Mouse (Mus musculus) ES-E14 (cell line): ENCODE results near the gene Jak3. TPM values are rescaled to one million over a fixed set of nuclear protein-coding genes. Genes with fewer than 3 reads are reported as not detected.
"Not testable (repeated sequence)": the region's sequence is repeated elsewhere in the genome, so short reads cannot be mapped to it uniquely, and the experiment has no call there.

ENCODE experiments used
- DNase-seq: peaks from one replicate; pipeline ENCODE4 v3.0.0-alpha.2; 2013; ENCODE audit warnings: low read depth, low spot score
- H3K27ac ChIP-seq: 2 replicates; pipeline ENCODE4 v1.5.1; 2012; ENCODE audit warnings: low read depth, mild to moderate bottlenecking, low read length, moderate library complexity, mixed read lengths; ENCODE audit not compliant: poor library complexity, insufficient read depth, severe bottlenecking
- H3K36me3 ChIP-seq: 2 replicates; pipeline ENCODE4 v1.6.1; 2012; ENCODE audit warnings: mild to moderate bottlenecking, low read length, moderate library complexity, mixed read lengths; ENCODE audit not compliant: control insufficient read depth, poor library complexity, insufficient read depth, severe bottlenecking
- H3K4me1 ChIP-seq, 2 experiments: fragments of 150-350 bp in 1 of 2; sonication (generic) in 1 of 2; 2 replicates each; pipeline ENCODE4 v1.6.1; 2012; ENCODE audit warnings: low read length in 2 of 2, mild to moderate bottlenecking in 1 of 2, mixed read lengths in 1 of 2; ENCODE audit not compliant: control insufficient read depth in 2 of 2, insufficient read depth in 2 of 2, poor library complexity in 1 of 2
- H3K4me3 ChIP-seq, 2 experiments: fragments of 150-350 bp in 1 of 2; sonication (generic) in 1 of 2; 2 replicates each; pipeline ENCODE4 v1.5.1; 2012; ENCODE audit warnings: low read length in 2 of 2, low read depth in 1 of 2, mild to moderate bottlenecking in 1 of 2, mixed read lengths in 1 of 2; ENCODE audit not compliant: insufficient read depth in 1 of 2, poor library complexity in 1 of 2, severe bottlenecking in 1 of 2
- H3K9ac ChIP-seq: 2 replicates; pipeline ENCODE4 v1.6.1; 2012; ENCODE audit warnings: low read depth, mild to moderate bottlenecking, low read length, mixed read lengths; ENCODE audit not compliant: poor library complexity, insufficient read depth, severe bottlenecking
- H3K9me3 ChIP-seq: fragments of 150-350 bp; sonication (generic); 2 replicates; pipeline ENCODE4 v1.6.1; 2012; ENCODE audit warnings: low read depth, mild to moderate bottlenecking, low read length; ENCODE audit not compliant: control insufficient read depth, insufficient read depth
- CHD2 ChIP-seq: IDR thresholded peaks from 2 replicates; pipeline ENCODE4 v1.6.1; 2014; ENCODE audit warnings: mild to moderate bottlenecking, low read depth, low read length, inconsistent platforms
- HCFC1 ChIP-seq: IDR thresholded peaks from 2 replicates; pipeline ENCODE4 v1.6.1; 2012; ENCODE audit warnings: low read length, inconsistent platforms, borderline replicate concordance; ENCODE audit not compliant: insufficient read depth
- MAFK ChIP-seq: IDR thresholded peaks from 2 replicates; pipeline ENCODE4 v1.6.1; 2014; ENCODE audit warnings: mild to moderate bottlenecking, low read depth, low read length, inconsistent platforms; ENCODE audit not compliant: insufficient read depth
- ZC3H11A ChIP-seq: IDR thresholded peaks from 2 replicates; pipeline ENCODE4 v1.6.1; 2012; ENCODE audit warnings: low read depth, mild to moderate bottlenecking, inconsistent platforms, low read length, borderline replicate concordance
- ZNF384 ChIP-seq: IDR thresholded peaks from 2 replicates; pipeline ENCODE4 v1.6.1; 2012; ENCODE audit warnings: low read depth, low read length, inconsistent platforms
- in situ Hi-C, 2 experiments: fragments of 600-800 bp; cut with MboI; formaldehyde crosslinking; loops; one replicate each; pipeline ENCODE4 v1.15.1; 2025; ENCODE audit warnings: low sequenced_read_pairs in 2 of 2, inconsistent platforms in 1 of 2; ENCODE audit not compliant: unreplicated experiment in 2 of 2
- total RNA-seq: library from RNA; depleted of rRNA; stranded (reverse); fragments of 300-350 nt; gene quantifications from 2 replicates; pipeline ENCODE4 v1.2.3, GENCODE M21; 2012; rRNA removed

The Jak3 gene
- total RNA-seq, 1 experiment = 19.0 TPM

GRCm38 (mm10) chr8:71728826-71729620, 52.9 kb downstream of the Jak3 start:
- Histone ChIP-seq H3K27ac (no peak overlapping the region), H3K36me3 (no peaks in the 10 kb centered on the region), H3K9ac (peak overlapping the region; percentile 60; the same call in 1 of the 2 replicates), H3K4me3 (peak overlapping the region; percentile 24 to 70; a peak in 3 of 4 replicates), H3K9me3 (no peaks in the 10 kb centered on the region), H3K4me1 (peaks cover 6 to 18% of the 10 kb centered on the region in 2 experiments)
- TF ChIP-seq ZNF384 (no peak), ZC3H11A (no peak), CHD2 (no peak), MAFK (no peak), HCFC1 (no peak)
- in situ Hi-C loops = no loop called here
- DNase-seq = no peak

- no peak for DNase-seq
- in situ Hi-C loops = no loop called here
- H3K4me3 ChIP-seq = no peak overlapping the region
Measured at GRCm38 (mm10) chr8:71731652-71732230, 55.6 kb downstream of the Jak3 start.

GRCm38 (mm10) chr8:71738316-71738715, 62.2 kb downstream of the Jak3 start:
- H3K4me3 ChIP-seq, H3K4me1 ChIP-seq, H3K36me3 ChIP-seq, DNase-seq, H3K27ac ChIP-seq, H3K9me3 ChIP-seq, H3K9ac ChIP-seq, in situ Hi-C loops: not testable (repeated sequence)

More at GRCm38 (mm10) chr8:71731652-71732230, 55.6 kb downstream of the Jak3 start:
- Histone ChIP-seq H3K9ac (no peak overlapping the region), H3K9me3 (no peaks in the 10 kb centered on the region), H3K4me1 (peaks cover 3 to 9% of the 10 kb centered on the region in 2 experiments; a peak in 2 of 4 replicates), H3K36me3 (no peaks in the 10 kb centered on the region), H3K27ac (no peak overlapping the region)
- TF ChIP-seq ZNF384 (no peak), ZC3H11A (0 out of 2 replicates have a peak, but pooled peaks have one; percentile 18)

Other genes starting within 250 kb of the Jak3 start
- 11.7 and 12.2 TPM in 2 replicates for gene Abhd8, start 212.6 kb upstream of the Jak3 start, total RNA-seq
- 135 and 148 TPM in 2 replicates for gene Mrpl34, start 211.3 kb upstream of the Jak3 start, total RNA-seq
- gene Dda1, start 207.1 kb upstream of the Jak3 start, total RNA-seq = 60.5 and 65.1 TPM in 2 replicates
- gene Ano8, start 190.3 kb upstream of the Jak3 start, total RNA-seq = 10.6 and 22.3 TPM in 2 replicates
- 60.4 and 63.8 TPM in 2 replicates for gene Gtpbp3, start 188.2 kb upstream of the Jak3 start, total RNA-seq
- 2.0 and 2.5 TPM in 2 replicates for gene Plvap, start 164.5 kb upstream of the Jak3 start, total RNA-seq
- gene Ccdc194, start 150.6 kb upstream of the Jak3 start, total RNA-seq = 2.4 and 2.6 TPM in 2 replicates
- gene Bst2, start 138.8 kb upstream of the Jak3 start, total RNA-seq = 135 and 207 TPM in 2 replicates
- gene Mvb12a, start 133.4 kb upstream of the Jak3 start, total RNA-seq = 50.4 and 58.8 TPM in 2 replicates
- 0.18 and 0.58 TPM in 2 replicates for gene Tmem221, start 117.4 kb upstream of the Jak3 start, total RNA-seq
- gene Nxnl1, start 109.7 kb upstream of the Jak3 start, total RNA-seq = not detected in 2 replicates
- gene Slc27a1, start 107.4 kb upstream of the Jak3 start, total RNA-seq = 24.5 and 45.9 TPM in 2 replicates
- 95.6 and 124 TPM in 2 replicates for gene Pgls, start 84.1 kb upstream of the Jak3 start, total RNA-seq
- gene Fam129c, start 78.6 kb upstream of the Jak3 start, total RNA-seq = 9.0 and 15.2 TPM in 2 replicates
- 126 and 186 TPM in 2 replicates for gene Colgalt1, start 65.3 kb upstream of the Jak3 start, total RNA-seq
- 3.0 and 9.1 TPM in 2 replicates for gene Unc13a, start 4.5 kb upstream of the Jak3 start, total RNA-seq
- 3.0 and 5.1 TPM in 2 replicates for gene Insl3, start 12.9 kb downstream of the Jak3 start, total RNA-seq
- gene B3gnt3, start 25.5 kb downstream of the Jak3 start, total RNA-seq = 1.1 and 1.3 TPM in 2 replicates
- gene Fcho1, start 49.4 kb downstream of the Jak3 start, total RNA-seq = 21.9 and 45.1 TPM in 2 replicates
- gene Zfp709, start 205.7 kb downstream of the Jak3 start, total RNA-seq = 3.2 and 3.9 TPM in 2 replicates
- gene Zfp882, start 232.3 kb downstream of the Jak3 start, total RNA-seq = 6.7 and 7.1 TPM in 2 replicates
- gene Zfp617, start 232.3 kb downstream of the Jak3 start, total RNA-seq = 15.1 and 16.0 TPM in 2 replicates